Mouse (Mus musculus) heart, postnatal 0 days (tissue): ENCODE results near the gene Amfr.

ENCODE experiments used
- CTCF ChIP-seq: IDR thresholded peaks from 2 replicates; pipeline ENCODE4 v1.5.1; 2016; ENCODE audit warnings: antibody characterized with exemption, control low read depth, low read depth
- EP300 ChIP-seq: IDR thresholded peaks from 2 replicates; pipeline ENCODE4 v1.6.1; 2016; ENCODE audit warnings: antibody characterized with exemption, low read depth

- TF ChIP-seq CTCF (peak; percentile 97), EP300 (no peak)
Observed at GRCm38 (mm10) chr8:93932873-93933272, 79.8 kb downstream of the Amfr start.
